Comparison of ENCODE assay signal across 8 mouse cellular contexts in genomic region chr17:83872806-83873348, GRCm38 (mm10). TPM values are rescaled to one million over a fixed set of nuclear protein-coding genes. Genes with fewer than 3 reads are reported as not detected.
DNase-seq lines count a peak whose midpoint lies in the region; ATAC-seq and TF ChIP-seq lines count a peak whose summit lies in the region.

No protein-coding gene starts in this region.

- no peak overlapping the region for H3ac ChIP-seq in C2C12 (ENCODE audit: control insufficient read depth, insufficient read length, low read depth)

- H3K9me3 ChIP-seq in heart, embryonic 11.5 days (replicated peaks; ENCODE audit: control insufficient read depth, low read length), result no peaks in the 10 kb centered on the region; the same call in 1 of the 2 replicates
- no peaks in the 10 kb centered on the region for H3K9me3 ChIP-seq in kidney, embryonic 15.5 days (replicated peaks)
- H3K9me3 ChIP-seq in stomach, embryonic 14.5 days (ENCODE audit: control insufficient read depth, low read depth, low read length), result no peaks in the 10 kb centered on the region

- peak; percentile 72 for ATAC-seq in erythroblast, adult 5-6 weeks (replicated peaks; ENCODE audit: low FRiP score, poor library complexity, severe bottlenecking)
- ATAC-seq in heart, embryonic 11.5 days (replicated peaks; ENCODE audit: insufficient number of reproducible peaks, low FRiP score, low TSS enrichment), result 0 out of 2 replicates have a peak, but pooled peaks have one; percentile 25
- ATAC-seq in kidney, embryonic 15.5 days (replicated peaks; ENCODE audit: low FRiP score), result peak; percentile 60
- ATAC-seq in stomach, embryonic 14.5 days (ENCODE audit: insufficient number of reproducible peaks, insufficient read depth, low FRiP score, low read depth), result peak; percentile 57; the same call in 1 of the 2 replicates

- H3K9ac ChIP-seq in heart, embryonic 11.5 days (ENCODE audit: low read depth, low read length), result no peak overlapping the region
- H3K9ac ChIP-seq in kidney, embryonic 15.5 days, result no peak overlapping the region
- no peak overlapping the region for H3K9ac ChIP-seq in liver, adult 2 months (ENCODE audit: low read depth, low read length)
- no peak overlapping the region for H3K9ac ChIP-seq in stomach, embryonic 14.5 days (replicated peaks; ENCODE audit: low read depth, low read length)

- H3K79me3 ChIP-seq in C2C12 (ENCODE audit: low read depth), result no peaks in the 10 kb centered on the region

- peak; percentile 94 for DNase-seq in brain, adult 2 months (ENCODE audit: low read depth, low spot score)
- peak; percentile 51 for DNase-seq in liver, adult 2 months (ENCODE audit: extremely low read depth, low read depth, low spot score)
- peak; percentile 67 to 77 for DNase-seq in natural killer cell, adult 2 months (ENCODE audit: low spot score in 2 of 2)

- H3K4me2 ChIP-seq in heart, embryonic 11.5 days, result 0 out of 2 replicates have a peak overlapping the region, but pooled peaks have one; percentile 11
- peak overlapping the region; percentile 51 for H3K4me2 ChIP-seq in kidney, embryonic 15.5 days
- 0 out of 2 replicates have a peak overlapping the region, but pooled peaks have one; percentile 15 for H3K4me2 ChIP-seq in stomach, embryonic 14.5 days (replicated peaks; ENCODE audit: low read depth, low read length)

- TF ChIP-seq POLR2A in liver, adult 2 months (IDR thresholded peaks at IDR 0.05; ENCODE audit: extremely low read depth, insufficient read depth, low read length), result no peak

- WGBS in heart, embryonic 11.5 days (ENCODE audit: insufficient replicate concordance), result 31% methylated on average over 14 of the region's 14 CpGs
- 9% methylated on average over 14 of the region's 14 CpGs for WGBS in kidney, embryonic 15.5 days
- WGBS in liver, adult 2 months, result 32% methylated on average over 14 of the region's 14 CpGs
- WGBS in stomach, embryonic 14.5 days, result 17% methylated on average over 14 of the region's 14 CpGs

- peak; percentile 64 for TF ChIP-seq CTCF in C2C12 (IDR thresholded peaks at IDR 0.05; ENCODE audit: control insufficient read depth, insufficient read depth, insufficient read length)
- peak; percentile 96 for TF ChIP-seq CTCF in liver, adult 2 months (IDR thresholded peaks at IDR 0.05; ENCODE audit: low read depth, low read length)

- H3K79me2 ChIP-seq in C2C12 (ENCODE audit: control insufficient read depth, insufficient read depth), result no peaks in the 10 kb centered on the region
- no peaks in the 10 kb centered on the region for H3K79me2 ChIP-seq in liver, adult 2 months (ENCODE audit: control insufficient read depth, insufficient read depth, low read length)

- no peaks in the 10 kb centered on the region for H3K36me3 ChIP-seq in C2C12 (ENCODE audit: control insufficient read depth, insufficient read depth)
- H3K36me3 ChIP-seq in heart, embryonic 11.5 days (ENCODE audit: control insufficient read depth, insufficient read depth, low read length), result no peaks in the 10 kb centered on the region
- H3K36me3 ChIP-seq in kidney, embryonic 15.5 days, result no peaks in the 10 kb centered on the region
- H3K36me3 ChIP-seq in liver, adult 2 months (ENCODE audit: control insufficient read depth, insufficient read depth, low read length), result no peaks in the 10 kb centered on the region
- H3K36me3 ChIP-seq in stomach, embryonic 14.5 days (ENCODE audit: control insufficient read depth, insufficient read depth, low read length), result no peaks in the 10 kb centered on the region

- H3K4me3 ChIP-seq in C2C12 (ENCODE audit: insufficient read depth, poor library complexity, severe bottlenecking), result no peak overlapping the region
- no peak overlapping the region for H3K4me3 ChIP-seq in heart, embryonic 11.5 days (ENCODE audit: low read depth, low read length)
- H3K4me3 ChIP-seq in kidney, embryonic 15.5 days (replicated peaks), result peak overlapping the region; percentile 18; the same call in 1 of the 2 replicates
- no peak overlapping the region for H3K4me3 ChIP-seq in liver, adult 2 months (ENCODE audit: insufficient read depth, low read depth, low read length)
- no peak overlapping the region for H3K4me3 ChIP-seq in stomach, embryonic 14.5 days (ENCODE audit: low read depth, low read length)

- H3K27me3 ChIP-seq in C2C12 (ENCODE audit: control insufficient read depth, insufficient read depth, insufficient read length), result no peaks in the 10 kb centered on the region
- no peaks in the 10 kb centered on the region for H3K27me3 ChIP-seq in heart, embryonic 11.5 days (ENCODE audit: control insufficient read depth, insufficient read depth, low read length)
- no peaks in the 10 kb centered on the region for H3K27me3 ChIP-seq in kidney, embryonic 15.5 days
- no peaks in the 10 kb centered on the region for H3K27me3 ChIP-seq in liver, adult 2 months (ENCODE audit: control insufficient read depth, insufficient read depth, low read length)
- no peaks in the 10 kb centered on the region for H3K27me3 ChIP-seq in stomach, embryonic 14.5 days (ENCODE audit: control insufficient read depth, insufficient read depth, low read length)

- H3K4me1 ChIP-seq in heart, embryonic 11.5 days (ENCODE audit: control insufficient read depth, insufficient read depth, low read length), result no peaks in the 10 kb centered on the region
- H3K4me1 ChIP-seq in kidney, embryonic 15.5 days, result peaks cover 12% of the 10 kb centered on the region
- no peaks in the 10 kb centered on the region for H3K4me1 ChIP-seq in liver, adult 2 months (ENCODE audit: control insufficient read depth, insufficient read depth, low read length)
- 0 out of 2 replicates have a peak, but pooled peaks cover 5% of the 10 kb centered on the region for H3K4me1 ChIP-seq in stomach, embryonic 14.5 days (ENCODE audit: control insufficient read depth, insufficient read depth, low read length)

- H3K27ac ChIP-seq in heart, embryonic 11.5 days (ENCODE audit: low read depth, low read length), result no peak overlapping the region
- H3K27ac ChIP-seq in kidney, embryonic 15.5 days, result peak overlapping the region; percentile 50
- H3K27ac ChIP-seq in liver, adult 2 months (replicated peaks; ENCODE audit: insufficient read depth, low read depth, low read length), result no peak overlapping the region
- H3K27ac ChIP-seq in stomach, embryonic 14.5 days (ENCODE audit: low read length), result peak overlapping the region; percentile 90

TF ChIP-seq in C2C12, 6 proteins besides CTCF, POLR2A, EP300 and RAD21:
- TF ChIP-seq USF1 (IDR thresholded peaks at IDR 0.05; ENCODE audit: low read depth), result no peak
- no peak for TF ChIP-seq MYOD1 (IDR thresholded peaks at IDR 0.05; ENCODE audit: control insufficient read depth, insufficient read length, low read depth)
- TF ChIP-seq CEBPB (IDR thresholded peaks at IDR 0.05; ENCODE audit: low read depth), result no peak
- TF ChIP-seq MAX (IDR thresholded peaks at IDR 0.05), result no peak
- no peak for TF ChIP-seq FOSL1 (IDR thresholded peaks at IDR 0.05; ENCODE audit: insufficient read depth, low read length, poor library complexity, severe bottlenecking)
- TF ChIP-seq MYOG (IDR thresholded peaks at IDR 0.05; ENCODE audit: control insufficient read depth, extremely low read depth, insufficient read length), result no peak

RNA-seq across cellular contexts. Expression of gene Haao, which starts 25.1 kb away (rescaled TPM):
- not detected for polyA plus RNA-seq in C2C12 (2012; fragmentation: generic; extraction: Trizol)
- total RNA-seq in erythroblast, adult 5-6 weeks (2015; ENCODE audit: low replicate concordance), result 9.6 and 13.3 TPM in 2 replicates
- 1.4 and 3.7 TPM in 2 replicates for total RNA-seq in erythroblast, adult 5-6 weeks (2017; ENCODE audit: low replicate concordance)
- polyA plus RNA-seq in heart, embryonic 11.5 days (2014; fragmentation: Nextera tagmentation; extraction: Ambion mirVana), result 0.21 and 0.28 TPM in 2 replicates
- polyA plus RNA-seq in kidney, embryonic 15.5 days (2015; fragmentation: Nextera tagmentation; extraction: Ambion mirVana), result 1.8 and 2.3 TPM in 2 replicates
- 588 and 626 TPM in 2 replicates for total RNA-seq in liver, adult 2 months (2014; rRNA removed)
- polyA plus RNA-seq in liver, adult 2 months (2012; rRNA removed), result 835 and 840 TPM in 2 replicates
- polyA plus RNA-seq in stomach, embryonic 14.5 days (2014; fragmentation: Nextera tagmentation; extraction: Ambion mirVana), result 0.27 and 1.1 TPM in 2 replicates

Comparison
In these comparisons a context has a peak if more than half of its experiments do, and no peak if none do; other contexts are left out.
1. H3K27ac ChIP-seq: peak in kidney, embryonic 15.5 days (single experiment) and stomach, embryonic 14.5 days (single experiment); none in heart, embryonic 11.5 days (single experiment) and liver, adult 2 months (single experiment).
2. RNA of gene Haao, which starts 25.1 kb away (polyA plus RNA-seq): 835 to 840 TPM in liver, adult 2 months; 1.8 to 2.3 TPM in kidney, embryonic 15.5 days, 0.27 to 1.1 TPM in stomach, embryonic 14.5 days, 0.21 to 0.28 TPM in heart, embryonic 11.5 days and not detected in C2C12 (single experiment); every median in the first group is over 100 times any median in the second.
3. Peak in every context shown above with its lines, with median percentiles within 50 percentile points of each other: DNase-seq, ATAC-seq and H3K4me2 ChIP-seq.